Mouse (Mus musculus): Measurements from ENCODE around the gene Zfp791. TPM values are rescaled to one million over a fixed set of nuclear protein-coding genes. Genes with fewer than 3 reads are reported as not detected.
A peak's percentile ranks its signal among the peaks of the same experiment; 100 is the strongest.

The Zfp791 gene
- total RNA-seq, 2 experiments from 2014 or later: 5.8 to 6.0 TPM

GRCm38 (mm10) chr8:85062603-85063002 is 60.3 kb downstream of the Zfp791 start:
- no peak for DNase-seq (ENCODE audit: low spot score in 2 of 2)
- intact Hi-C loops (cut with DNase I): no loop called here

DNA sequence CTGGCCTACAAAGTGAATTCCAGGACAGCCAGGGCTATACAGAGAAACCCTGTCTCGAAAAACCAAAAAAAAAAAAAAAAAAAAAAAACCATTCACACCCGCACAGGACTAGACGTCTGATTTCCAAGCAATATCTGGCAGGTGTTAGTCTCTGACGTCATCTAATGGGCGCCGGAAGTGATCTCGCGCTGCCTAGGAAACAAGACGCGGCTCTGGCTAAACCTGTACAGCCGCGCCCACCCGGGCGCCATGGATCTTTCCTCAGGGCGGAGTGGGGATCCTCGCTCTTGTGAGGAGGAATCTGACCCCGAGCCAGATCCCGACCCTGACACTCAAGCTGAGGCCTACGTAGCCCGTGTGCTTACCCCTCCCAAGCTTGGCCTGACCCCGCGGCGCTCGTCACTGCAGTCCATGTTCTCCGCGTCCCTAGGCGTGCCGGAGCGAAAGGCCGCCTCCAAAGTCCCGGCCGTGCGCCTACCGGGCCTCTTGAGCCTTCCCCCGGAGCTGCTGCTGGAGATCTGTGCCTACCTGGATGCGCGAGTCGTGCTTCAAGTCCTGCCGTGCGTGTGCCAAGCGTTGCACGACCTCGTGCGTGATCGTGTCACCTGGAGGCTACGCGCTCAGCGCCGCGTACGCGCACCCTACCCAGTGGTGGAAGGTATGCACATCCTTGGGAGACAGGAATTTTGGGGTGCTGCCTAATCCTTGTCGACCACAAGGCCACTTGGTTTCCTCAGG is 62.8 kb downstream of the Zfp791 start, which contains the start of gene Fbxw9:
TSS of gene Fbxw9 (plus strand) at position 177 of the 738 bp plus-strand sequence.
- peak; percentile 94 to 95 for DNase-seq (ENCODE audit: low spot score in 2 of 2)
- intact Hi-C loops (cut with DNase I): no loop called here

Small RNA genes within 50 kb of the gene (microRNA-seq; reads per million reads assigned to microRNA genes)
- gene Gm23388 (0.26 to 1.0 reads per million in 2 experiments), gene Mir7070 (12.8 to 17.9 reads per million in 2 experiments)

Other genes with a start within 250 kb of the Zfp791 start
- gene Gcdh, start 229.2 kb downstream of the Zfp791 start, total RNA-seq (2021): 10 to 100 TPM; 36.5 to 38.9 TPM
- not detected for gene Klf1, start 221.2 kb downstream of the Zfp791 start, total RNA-seq (2021)
- gene Dnase2a, start 214.5 kb downstream of the Zfp791 start, total RNA-seq (2021): 1 to 10 TPM; 2.9 TPM
- 100 to 1,000 TPM; 139 to 146 TPM for gene Mast1, start 185.7 kb downstream of the Zfp791 start, total RNA-seq (2021)
- 1 to 10 TPM; 1.6 to 2.1 TPM for gene Rtbdn, start 176.1 kb downstream of the Zfp791 start, total RNA-seq (2021)
- gene Gm49661, start 153.7 kb downstream of the Zfp791 start, total RNA-seq (2021): not detected
- 100 to 1,000 TPM; 402 to 429 TPM for gene Prdx2, start 153.5 kb downstream of the Zfp791 start, total RNA-seq (2021)
- 10 to 100 TPM; 38.1 to 52.0 TPM for gene Rnaseh2a, start 153.3 kb downstream of the Zfp791 start, total RNA-seq (2021)
- gene Junb, start 144.4 kb downstream of the Zfp791 start, total RNA-seq (2021): 10 to 100 TPM; 51.5 to 65.4 TPM
- 1 to 10 TPM; 7.5 to 8.1 TPM for gene Hook2, start 132.5 kb downstream of the Zfp791 start, total RNA-seq (2021)
- not detected for gene Best2, start 108.6 kb downstream of the Zfp791 start, total RNA-seq (2021)
- gene Asna1, start 97.8 kb downstream of the Zfp791 start, total RNA-seq (2021): 100 to 1,000 TPM; 116 to 117 TPM
- 100 to 1,000 TPM; 128 to 146 TPM for gene Trir, start 96.3 kb downstream of the Zfp791 start, total RNA-seq (2021)
- 100 to 1,000 TPM; 165 to 171 TPM for gene Tnpo2, start 86.2 kb downstream of the Zfp791 start, total RNA-seq (2021)
- gene Fbxw9, start 63.0 kb downstream of the Zfp791 start, total RNA-seq (2021): 10 to 100 TPM; 38.3 to 39.9 TPM
- not detected for gene Gm5741, start 55.1 kb downstream of the Zfp791 start, total RNA-seq (2021)
- 10 to 100 TPM; 57.9 to 67.6 TPM for gene Dhps, start 51.3 kb downstream of the Zfp791 start, total RNA-seq (2021)
- gene Wdr83os, start 42.4 kb downstream of the Zfp791 start, total RNA-seq (2021): 10 to 100 TPM; 52.7 to 53.5 TPM
- 10 to 100 TPM; 27.5 to 36.1 TPM for gene Wdr83, start 41.8 kb downstream of the Zfp791 start, total RNA-seq (2021)
- gene Man2b1, start 39.8 kb downstream of the Zfp791 start, total RNA-seq (2021): 10 to 100 TPM; 42.6 to 42.9 TPM
- not detected for gene Cks1brt, start 28.8 kb upstream of the Zfp791 start, total RNA-seq (2021)
- not detected for gene Olfr371, start 102.9 kb upstream of the Zfp791 start, total RNA-seq (2021)
- gene Orc6, start 176.5 kb upstream of the Zfp791 start, total RNA-seq (2021): 10 to 100 TPM; 33.2 TPM
- gene Vps35, start 176.7 kb upstream of the Zfp791 start, total RNA-seq (2021): 100 to 1,000 TPM; 142 to 149 TPM